Mouse (Mus musculus): ENCODE data around the gene Limk2.

DNA sequence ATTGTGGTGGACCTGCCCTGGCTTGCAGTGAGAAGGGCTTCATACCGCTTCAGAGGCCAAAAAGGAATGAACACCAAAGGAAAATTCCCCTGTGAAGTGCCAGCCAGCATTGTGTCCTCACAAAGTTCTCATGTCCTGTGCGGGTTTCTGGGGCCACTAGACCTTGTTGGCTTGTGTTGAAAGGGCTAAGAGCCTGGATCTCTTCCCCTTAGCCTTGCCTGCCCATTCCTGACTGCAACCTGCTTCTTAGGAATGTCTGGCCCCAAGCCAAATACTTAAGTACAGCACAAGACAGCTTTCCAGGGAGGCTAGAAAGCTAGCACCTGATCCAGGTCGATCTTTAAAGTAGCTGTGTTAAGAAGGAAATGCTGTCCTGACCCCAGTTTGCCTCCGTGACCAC, 106.2 kb downstream of the Limk2 start:
- TF ChIP-seq MAX (IDR thresholded peaks at IDR 0.05) (no peak), CTCF (IDR thresholded peaks at IDR 0.05; ENCODE audit: control insufficient read depth, insufficient read depth, insufficient read length) (no peak), MYOG (IDR thresholded peaks at IDR 0.05; ENCODE audit: control insufficient read depth, extremely low read depth, insufficient read length) (no peak), MYOD1 (IDR thresholded peaks at IDR 0.05; ENCODE audit: control insufficient read depth, insufficient read length, low read depth) (no peak), CEBPB (IDR thresholded peaks at IDR 0.05; ENCODE audit: low read depth) (no peak), USF1 (IDR thresholded peaks at IDR 0.05; ENCODE audit: low read depth) (no peak)
